ENCODE assay signal across 8 mouse cellular contexts in the genomic region with DNA sequence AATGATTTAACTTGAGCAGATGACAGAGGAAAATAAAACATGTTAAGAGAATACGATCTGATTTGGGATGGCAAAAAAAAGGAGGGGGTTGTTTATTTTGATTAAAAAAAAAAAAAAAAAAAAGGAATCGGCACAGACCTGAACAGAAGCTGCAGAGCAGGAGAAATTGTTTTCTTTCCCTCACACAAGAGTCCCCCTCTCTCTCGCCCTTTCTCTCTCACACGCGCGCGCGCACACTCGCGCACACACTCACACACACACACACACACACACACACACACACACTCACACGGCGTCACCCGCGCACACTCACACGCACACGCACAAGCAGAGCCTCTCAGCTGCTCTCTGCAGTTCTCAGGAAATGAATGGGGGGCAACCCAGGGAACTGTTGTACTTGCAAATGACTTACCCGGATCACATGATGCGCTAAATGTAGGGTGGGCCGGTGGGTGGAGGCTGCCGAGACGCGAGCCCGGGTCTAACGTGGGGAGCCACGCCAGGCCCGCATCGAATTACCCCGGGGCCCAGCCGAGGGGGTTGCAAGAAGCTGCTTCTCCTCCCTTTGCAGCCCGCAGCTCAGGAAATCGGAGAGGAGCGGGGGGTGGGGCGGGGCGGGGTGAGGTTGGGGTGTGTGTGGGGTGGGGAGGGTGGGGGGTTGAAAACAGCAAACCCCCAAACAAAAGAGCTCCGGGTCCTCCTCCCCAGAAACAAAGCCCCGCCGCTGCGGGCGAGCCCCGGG. TPM values are rescaled to one million over a fixed set of nuclear protein-coding genes. Genes with fewer than 3 reads are reported as not detected.
DNase-seq lines count a peak whose midpoint lies in the region; ATAC-seq and TF ChIP-seq lines count a peak whose summit lies in the region.

TSS of gene Klf12 (minus strand) at position 561 of the 742 bp plus-strand sequence.

- ATAC-seq in Patski = peak; percentile 56
- ATAC-seq in hindbrain, embryonic 16.5 days = peak; percentile 82

- H3K27ac ChIP-seq in gastrocnemius, adult 2 months = peak within 1 kb of the TSS; percentile 95
- peak within 1 kb of the TSS; percentile 97 for H3K27ac ChIP-seq in hindbrain, embryonic 16.5 days (ENCODE audit: low read depth, low read length)

- POLR2A ChIA-PET in Patski (lab: Charles Lee) = interaction anchor here (0.7 kb wide), 1 partner anchor 12 kb away, joined by 5 read pairs; no protein-coding TSS in a partner anchor

- in situ Hi-C loops in Patski (cut with MboI; ENCODE audit: low pct_unique_long_range_greater_than_20kb) = no loop called here

- H3K9ac ChIP-seq in hindbrain, embryonic 16.5 days (ENCODE audit: low read depth, low read length) = peak within 1 kb of the TSS; percentile 88

- CTCF ChIA-PET in Patski (lab: Charles Lee) = no interaction called here

- peak within 1 kb of the TSS; percentile 98 for H3K4me2 ChIP-seq in hindbrain, embryonic 16.5 days (ENCODE audit: low read length)

- intact Hi-C loops in gastrocnemius, adult 2 months (cut with DNase I) = loop anchor here (2.0 to 10.0 kb wide), 4 partner anchors 72 to 349 kb away; no protein-coding TSS in a partner anchor

- H3K27me3 ChIP-seq in Patski = peaks cover 31% of the 10 kb centered on the region
- no peaks in the 10 kb centered on the region for H3K27me3 ChIP-seq in hindbrain, embryonic 16.5 days (replicated peaks; ENCODE audit: control insufficient read depth, insufficient read depth, low read length)

- H3K4me3 ChIP-seq in gastrocnemius, adult 2 months = peak within 1 kb of the TSS; percentile 93
- peak within 1 kb of the TSS; percentile 52 for H3K4me3 ChIP-seq in hindbrain, embryonic 16.5 days (ENCODE audit: low read length)

- no peaks in the 10 kb centered on the region for H3K36me3 ChIP-seq in hindbrain, embryonic 16.5 days (ENCODE audit: control insufficient read depth, insufficient read depth, low read length)

- TF ChIP-seq CTCF in Patski (IDR thresholded peaks at IDR 0.05) = no peak
- TF ChIP-seq CTCF in gastrocnemius, adult 2 months (IDR thresholded peaks at IDR 0.05) = no peak

- under 1% methylated on average over 38 of the region's 40 CpGs for WGBS in hindbrain, embryonic 16.5 days

- no peak for DNase-seq in Patski (ENCODE audit: low read depth, low spot score)
- DNase-seq in cerebellum, postnatal 25 days = peak; percentile 74 to 80
- peak; percentile 90 for DNase-seq in gastrocnemius, adult 2 months
- DNase-seq in left cerebral cortex, adult 18-20 months (ENCODE audit: low spot score in 2 of 2) = peak; percentile 66 to 80
- peak; percentile 70 for DNase-seq in lung, postnatal 36 days
- DNase-seq in retina, postnatal 7 days (ENCODE audit: low read depth, low spot score) = peak; percentile 52
- DNase-seq in urinary bladder, adult 18-20 months (ENCODE audit: low spot score in 2 of 2) = peak; percentile 25 to 39

- H3K4me1 ChIP-seq in hindbrain, embryonic 16.5 days (ENCODE audit: control insufficient read depth, insufficient read depth, low read depth, low read length) = peaks cover 8% of the 10 kb centered on the region

- no peaks in the 10 kb centered on the region for H3K9me3 ChIP-seq in hindbrain, embryonic 16.5 days (ENCODE audit: control insufficient read depth, low read length)

RNA-seq across cellular contexts. Expression of gene Klf12, which starts in this region (rescaled TPM):
- 1.9 TPM for polyA plus RNA-seq in Patski (2021)
- 10 to 100 TPM; 10.3 to 16.8 TPM for total RNA-seq in gastrocnemius, adult 2 months (2021)
- polyA plus RNA-seq in hindbrain, embryonic 16.5 days (2015; fragmentation: Nextera tagmentation; extraction: Ambion mirVana) = 39.9 and 49.8 TPM in 2 replicates
- total RNA-seq in left cerebral cortex, adult 18-20 months (2021) = 10 to 100 TPM; 52.0 to 56.0 TPM

Comparison
In these comparisons a context has a peak if more than half of its experiments do, and no peak if none do; other contexts are left out.
1. RNA of gene Klf12 (polyA plus RNA-seq): 39.9 to 49.8 TPM in hindbrain, embryonic 16.5 days; 1.9 TPM in Patski (single experiment); every median in the first group is over 10 times any median in the second.